Mouse (Mus musculus) olfactory bulb, adult 2 months (tissue): ENCODE measurements around the gene Anxa4.

Source experiments
- CTCF ChIP-seq: fragments of 200-500 bp; IDR thresholded peaks from 2 replicates; pipeline ENCODE4 v1.5.1; 2012; ENCODE audit warnings: low read depth, mild to moderate bottlenecking, low read length, moderate library complexity; ENCODE audit not compliant: insufficient read depth
- POLR2A ChIP-seq: fragments of 200-500 bp; IDR thresholded peaks from 2 replicates; pipeline ENCODE4 v1.6.1; 2012; ENCODE audit warnings: mild to moderate bottlenecking, low read depth, low read length, moderate library complexity; ENCODE audit not compliant: insufficient read depth

GRCm38 (mm10) chr6:86778910-86779594 lies 14.3 kb downstream of the Anxa4 start:
- TF ChIP-seq CTCF (no peak), POLR2A (no peak)
